Mouse (Mus musculus): ENCODE data around the gene Il25.

DNA sequence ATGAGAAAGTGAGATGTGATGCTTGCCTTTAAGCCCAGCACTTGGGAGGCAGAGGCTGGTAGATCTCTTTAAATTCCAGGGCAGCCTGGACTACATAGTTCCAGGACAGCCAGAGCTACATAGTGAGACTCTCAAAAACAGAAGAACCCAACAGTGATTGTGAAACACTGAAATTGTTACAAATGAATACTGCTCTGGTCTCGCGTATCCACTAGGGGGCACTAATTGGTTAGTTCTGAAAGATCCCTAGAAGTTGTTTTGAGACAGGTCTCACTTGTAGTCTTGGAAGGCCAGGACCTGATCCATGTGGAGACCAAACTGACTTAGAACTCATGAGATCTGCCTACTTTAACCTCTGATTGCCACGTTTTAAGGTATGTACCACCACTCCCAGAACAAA lies 32.1 kb upstream of the Il25 start:
- TF ChIP-seq CTCF (IDR thresholded peaks at IDR 0.05; ENCODE audit: borderline replicate concordance, insufficient read depth, low read length) (no peak), POLR2A (IDR thresholded peaks at IDR 0.05; ENCODE audit: low read depth, low read length) (0 out of 2 replicates have a peak, but pooled peaks have one; percentile 10)
